Mouse (Mus musculus) liver, adult 2 months (tissue): ENCODE data around the gene Nyap1.

Source experiments
- CTCF ChIP-seq: fragments of 200-500 bp; IDR thresholded peaks from 2 replicates; pipeline ENCODE4 v1.5.1; 2011; ENCODE audit warnings: low read depth, low read length, control low read depth
- POLR2A ChIP-seq: fragments of 200-500 bp; IDR thresholded peaks from 2 replicates; pipeline ENCODE4 v1.6.1; 2011; ENCODE audit warnings: low read length, control low read depth; ENCODE audit not compliant: insufficient read depth; ENCODE audit errors: extremely low read depth

DNA sequence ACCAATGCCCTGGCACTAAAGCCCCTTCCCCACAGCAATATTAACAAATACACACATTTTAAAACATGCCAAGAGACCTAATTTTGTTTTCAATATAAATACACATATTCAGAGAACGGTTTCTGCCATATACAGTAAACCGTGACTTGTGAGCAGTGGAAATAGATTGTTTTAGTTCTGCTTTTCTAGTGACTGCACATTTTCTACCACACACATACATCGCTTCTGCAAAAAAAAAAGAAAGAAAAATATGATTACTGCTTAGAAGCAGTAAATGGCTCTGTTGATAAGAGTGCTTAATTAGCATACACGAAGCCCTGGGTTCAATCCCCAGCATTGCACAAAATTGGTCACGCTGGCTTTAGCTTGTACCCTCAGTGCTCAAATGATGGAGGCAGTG is 17.6 kb downstream of the Nyap1 start:
- TF ChIP-seq CTCF (no peak), POLR2A (no peak)
